Mouse (Mus musculus) left cerebral cortex, postnatal 4 days (tissue): Measurements from ENCODE around the gene Trdmt1. TPM values are rescaled to one million over a fixed set of nuclear protein-coding genes. Genes with fewer than 3 reads are reported as not detected.

Experiments
- DNase-seq: peaks from one replicate; pipeline ENCODE4 v3.0.0-alpha.2; 2022
- intact Hi-C: fragments of 180-260 bp; cut with DNase I; formaldehyde crosslinking; loops from one replicate; pipeline ENCODE4 v1.15.1; 2025
- total RNA-seq, 2 experiments: library from RNA; stranded (reverse); gene quantifications; 2 replicates each; pipeline ENCODE4 v1.2.3; 2021

The Trdmt1 gene
- total RNA-seq, 2 experiments from 2014 or later = 5.2 to 7.2 TPM

GRCm38 (mm10) chr2:13501553-13501952 is 42.9 kb downstream of the Trdmt1 start:
- DNase-seq = no peak
- intact Hi-C loops = no loop called here

GRCm38 (mm10) chr2:13500298-13500999 is 44.0 kb downstream of the Trdmt1 start:
- intact Hi-C loops = no loop called here
- DNase-seq = no peak

GRCm38 (mm10) chr2:13499196-13499595 is 45.3 kb downstream of the Trdmt1 start:
- intact Hi-C loops = no loop called here
- DNase-seq = no peak

- intact Hi-C loops = no loop called here
- no peak for DNase-seq
These were observed 48.4 kb downstream of the Trdmt1 start for GRCm38 (mm10) chr2:13496087-13496486.

GRCm38 (mm10) chr2:13492927-13493326 is 51.5 kb downstream of the Trdmt1 start:
- intact Hi-C loops = no loop called here

GRCm38 (mm10) chr2:13491734-13492133 is 52.7 kb downstream of the Trdmt1 start, which contains the start of gene Cubn:
Gene Cubn, minus strand, starts transcription at chr2:13491813.
- intact Hi-C loops = no loop called here
- DNase-seq = no peak

More at GRCm38 (mm10) chr2:13492927-13493326, 51.5 kb downstream of the Trdmt1 start:
- DNase-seq = no peak

- DNase-seq = no peak
- intact Hi-C loops = no loop called here
These were observed 54.0 kb downstream of the Trdmt1 start for GRCm38 (mm10) chr2:13490480-13490879.

- peak; percentile 10 for DNase-seq
- intact Hi-C loops = no loop called here
These were observed 58.0 kb downstream of the Trdmt1 start for GRCm38 (mm10) chr2:13486470-13486869.

GRCm38 (mm10) chr2:13484566-13484965 is 59.9 kb downstream of the Trdmt1 start:
- no peak for DNase-seq
- intact Hi-C loops = no loop called here

- intact Hi-C loops = no loop called here
- DNase-seq = no peak
These were observed 63.7 kb downstream of the Trdmt1 start for GRCm38 (mm10) chr2:13480744-13481143.

GRCm38 (mm10) chr2:13479165-13479564 is 65.3 kb downstream of the Trdmt1 start:
- intact Hi-C loops = no loop called here
- no peak for DNase-seq

GRCm38 (mm10) chr2:13470108-13470507 is 74.4 kb downstream of the Trdmt1 start:
- DNase-seq = no peak
- intact Hi-C loops = no loop called here

GRCm38 (mm10) chr2:13469641-13470040 is 74.8 kb downstream of the Trdmt1 start:
- intact Hi-C loops = no loop called here
- no peak for DNase-seq

GRCm38 (mm10) chr2:13466685-13467084 is 77.8 kb downstream of the Trdmt1 start:
- no peak for DNase-seq
- intact Hi-C loops = no loop called here

Other genes with a start within 250 kb of the Trdmt1 start
- under 1 TPM; 0.54 to 0.62 TPM for gene Cubn, start 52.9 kb downstream of the Trdmt1 start, total RNA-seq
- gene Vim, start 29.3 kb upstream of the Trdmt1 start, total RNA-seq = 100 to 1,000 TPM; 154 to 160 TPM
- gene St8sia6, start 249.4 kb upstream of the Trdmt1 start, total RNA-seq = under 1 TPM; 0.87 to 0.98 TPM